In the genomic region with DNA sequence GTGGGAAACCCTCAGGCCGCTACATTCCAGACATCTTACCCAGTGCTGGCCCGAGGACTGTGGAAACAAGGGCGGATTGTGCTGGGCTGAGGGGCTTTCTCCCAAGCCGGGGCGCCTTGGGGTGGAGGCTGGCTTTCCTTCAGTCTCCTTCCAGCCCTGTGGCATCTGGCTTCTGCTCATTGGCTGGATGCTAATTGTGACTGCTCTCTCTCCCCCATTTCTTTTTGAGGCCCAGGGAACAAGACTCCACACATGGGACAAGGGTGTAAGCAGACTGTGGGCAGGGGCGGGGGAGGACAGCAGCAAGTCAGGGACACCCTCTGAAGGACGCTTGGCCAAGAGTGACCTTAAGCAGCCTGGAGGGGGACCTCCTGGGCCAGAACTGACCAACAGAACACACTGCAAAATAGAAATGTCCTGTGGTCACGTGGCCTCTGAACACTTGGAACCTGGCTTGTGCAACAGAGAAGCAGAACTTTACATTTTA, we compare ENCODE assay signal across 8 mouse cellular contexts. TPM values are rescaled to one million over a fixed set of nuclear protein-coding genes. Genes with fewer than 3 reads are reported as not detected.
A peak's percentile ranks its signal among the peaks of the same experiment; 100 is the strongest.
DNase-seq lines count a peak whose midpoint lies in the region; ATAC-seq and TF ChIP-seq lines count a peak whose summit lies in the region.

No protein-coding gene starts in this region.

- intact Hi-C loops in heart, postnatal 14 days (cut with DNase I) = loop anchor here (5.0 to 10.0 kb wide), 2 partner anchors 104 to 286 kb away; partner anchors contain the start of gene Nufip2

- peak; percentile 17 for ATAC-seq in heart, postnatal 0 days (ENCODE audit: insufficient read depth, low read depth)
- ATAC-seq in limb, embryonic 13.5 days (ENCODE audit: low FRiP score, low read depth) = peak; percentile 87
- ATAC-seq in stomach, embryonic 15.5 days (ENCODE audit: insufficient read depth, low FRiP score, low read depth) = peak; percentile 9; the same call in 1 of the 2 replicates
- no peak for ATAC-seq in megakaryocyte-erythroid progenitor cell, adult 5-6 weeks (replicated peaks; ENCODE audit: low FRiP score, low TSS enrichment, poor library complexity, severe bottlenecking)

- peak overlapping the region; percentile 92 for H3K27ac ChIP-seq in heart, embryonic 10.5 days
- peak overlapping the region; percentile 81 for H3K27ac ChIP-seq in heart, postnatal 0 days (ENCODE audit: low read depth)
- peak overlapping the region; percentile 93 for H3K27ac ChIP-seq in limb, embryonic 13.5 days
- peak overlapping the region; percentile 78 for H3K27ac ChIP-seq in stomach, embryonic 15.5 days

- H3K9me3 ChIP-seq in heart, embryonic 10.5 days = no peaks in the 10 kb centered on the region
- H3K9me3 ChIP-seq in heart, postnatal 0 days (replicated peaks; ENCODE audit: control insufficient read depth, low read length) = no peaks in the 10 kb centered on the region
- no peaks in the 10 kb centered on the region for H3K9me3 ChIP-seq in limb, embryonic 13.5 days
- no peaks in the 10 kb centered on the region for H3K9me3 ChIP-seq in stomach, embryonic 15.5 days

- WGBS in heart, embryonic 10.5 days = 13% methylated on average over 8 of the region's 8 CpGs
- 21% methylated on average over 8 of the region's 8 CpGs for WGBS in heart, postnatal 0 days
- 25% methylated on average over 8 of the region's 8 CpGs for WGBS in limb, embryonic 13.5 days
- WGBS in stomach, embryonic 15.5 days = 39% methylated on average over 8 of the region's 8 CpGs

- H3K27me3 ChIP-seq in heart, embryonic 10.5 days (ENCODE audit: insufficient read depth, poor library complexity, severe bottlenecking) = no peaks in the 10 kb centered on the region
- H3K27me3 ChIP-seq in heart, postnatal 0 days (ENCODE audit: control insufficient read depth, insufficient read depth, low read length) = no peaks in the 10 kb centered on the region
- H3K27me3 ChIP-seq in limb, embryonic 13.5 days = no peaks in the 10 kb centered on the region
- H3K27me3 ChIP-seq in stomach, embryonic 15.5 days (replicated peaks) = no peaks in the 10 kb centered on the region

- H3K9ac ChIP-seq in heart, postnatal 0 days (replicated peaks; ENCODE audit: low read depth, low read length) = peak overlapping the region; percentile 21; the same call in 1 of the 2 replicates
- peak overlapping the region; percentile 50 for H3K9ac ChIP-seq in limb, embryonic 13.5 days
- H3K9ac ChIP-seq in stomach, embryonic 15.5 days = 0 out of 2 replicates have a peak overlapping the region, but pooled peaks have one; percentile 4

- DNase-seq in heart, embryonic 10.5 days (ENCODE audit: low spot score) = peak; percentile 80
- DNase-seq in heart, postnatal 14 days = no peak
- DNase-seq in NIH3T3 (ENCODE audit: low read depth) = peak; percentile 70
- no peak for DNase-seq in heart, postnatal 0 days (ENCODE audit: low spot score)
- no peak for DNase-seq in urinary bladder, postnatal 36 days (ENCODE audit: low spot score in 2 of 2)

- H3K36me3 ChIP-seq in heart, embryonic 10.5 days = no peaks in the 10 kb centered on the region
- H3K36me3 ChIP-seq in heart, postnatal 0 days (replicated peaks; ENCODE audit: control insufficient read depth, insufficient read depth, low read length) = no peaks in the 10 kb centered on the region
- no peaks in the 10 kb centered on the region for H3K36me3 ChIP-seq in limb, embryonic 13.5 days
- H3K36me3 ChIP-seq in stomach, embryonic 15.5 days = no peaks in the 10 kb centered on the region

- peak overlapping the region; percentile 29 for H3K4me3 ChIP-seq in heart, embryonic 10.5 days
- H3K4me3 ChIP-seq in heart, postnatal 0 days (ENCODE audit: low read depth, low read length) = no peak overlapping the region
- no peak overlapping the region for H3K4me3 ChIP-seq in limb, embryonic 13.5 days
- H3K4me3 ChIP-seq in stomach, embryonic 15.5 days (replicated peaks) = no peak overlapping the region

- peaks cover 54% of the 10 kb centered on the region for H3K4me1 ChIP-seq in heart, embryonic 10.5 days
- peaks cover 38% of the 10 kb centered on the region for H3K4me1 ChIP-seq in heart, postnatal 0 days (ENCODE audit: control insufficient read depth, insufficient read depth)
- H3K4me1 ChIP-seq in limb, embryonic 13.5 days = peaks cover 45% of the 10 kb centered on the region
- peaks cover 29% of the 10 kb centered on the region for H3K4me1 ChIP-seq in stomach, embryonic 15.5 days

- no peak for TF ChIP-seq EP300 in heart, postnatal 0 days (IDR thresholded peaks at IDR 0.05; ENCODE audit: low read depth)

- H3K4me2 ChIP-seq in heart, postnatal 0 days (ENCODE audit: low read depth, low read length) = no peak overlapping the region
- peak overlapping the region; percentile 30 for H3K4me2 ChIP-seq in limb, embryonic 13.5 days (replicated peaks)
- H3K4me2 ChIP-seq in stomach, embryonic 15.5 days = no peak overlapping the region

- TF ChIP-seq CTCF in heart, postnatal 0 days (IDR thresholded peaks at IDR 0.05; ENCODE audit: low read depth) = no peak

RNA-seq across cellular contexts. Expression of gene Gm10277, which starts 3.7 kb away (rescaled TPM):
- 1.1 and 1.6 TPM in 2 replicates for polyA plus RNA-seq in heart, embryonic 10.5 days (2016; fragmentation: Nextera tagmentation; extraction: Ambion mirVana)
- not detected for total RNA-seq in heart, postnatal 14 days (2021)
- not detected in 2 replicates for total RNA-seq in heart, postnatal 0 days (2014; rRNA removed; ENCODE audit: low replicate concordance)
- 0.41 and 0.52 TPM in 2 replicates for polyA plus RNA-seq in heart, postnatal 0 days (2015; fragmentation: Nextera tagmentation; extraction: Ambion mirVana)
- polyA plus RNA-seq in limb, embryonic 13.5 days (2015; fragmentation: Nextera tagmentation; extraction: Ambion mirVana) = 1.8 and 2.4 TPM in 2 replicates
- polyA plus RNA-seq in stomach, embryonic 15.5 days (2015; fragmentation: Nextera tagmentation; extraction: Ambion mirVana) = 1.5 and 1.6 TPM in 2 replicates
- total RNA-seq in megakaryocyte-erythroid progenitor cell, adult 5-6 weeks (2014; fragmentation: Nextera tagmentation) = not detected in 2 replicates
- total RNA-seq in megakaryocyte-erythroid progenitor cell, adult 5-6 weeks (2017) = not detected in 2 replicates

RNA-seq across cellular contexts. Expression of gene Myo18a, which starts 28.2 kb away (rescaled TPM):
- 95.5 and 153 TPM in 2 replicates for polyA plus RNA-seq in heart, embryonic 10.5 days (2016; fragmentation: Nextera tagmentation; extraction: Ambion mirVana)
- total RNA-seq in heart, postnatal 14 days (2021) = 100 to 1,000 TPM; 252 to 259 TPM
- 181 and 218 TPM in 2 replicates for total RNA-seq in heart, postnatal 0 days (2014; rRNA removed; ENCODE audit: low replicate concordance)
- polyA plus RNA-seq in heart, postnatal 0 days (2015; fragmentation: Nextera tagmentation; extraction: Ambion mirVana) = 80.0 and 82.5 TPM in 2 replicates
- 33.7 and 40.5 TPM in 2 replicates for polyA plus RNA-seq in limb, embryonic 13.5 days (2015; fragmentation: Nextera tagmentation; extraction: Ambion mirVana)
- 29.7 and 29.9 TPM in 2 replicates for polyA plus RNA-seq in stomach, embryonic 15.5 days (2015; fragmentation: Nextera tagmentation; extraction: Ambion mirVana)
- total RNA-seq in megakaryocyte-erythroid progenitor cell, adult 5-6 weeks (2014; fragmentation: Nextera tagmentation) = 69.3 and 99.2 TPM in 2 replicates
- 84.3 and 107 TPM in 2 replicates for total RNA-seq in megakaryocyte-erythroid progenitor cell, adult 5-6 weeks (2017)

Comparison
In these comparisons a context has a peak if more than half of its experiments do, and no peak if none do; other contexts are left out.
1. DNase-seq: peak in heart, embryonic 10.5 days (single experiment) and NIH3T3 (single experiment); none in heart, postnatal 14 days (0 of 2), heart, postnatal 0 days (single experiment) and urinary bladder, postnatal 36 days (0 of 2).
2. Peak in every context shown above with its lines, with median percentiles within 50 percentile points of each other: H3K27ac ChIP-seq and H3K9ac ChIP-seq.